Mouse (Mus musculus) embryonic facial prominence, embryonic 11.5 days (tissue): Measurements from ENCODE around the gene Tpx2. TPM values are rescaled to one million over a fixed set of nuclear protein-coding genes. Genes with fewer than 3 reads are reported as not detected.

ENCODE experiments used
- ATAC-seq: fragments of 200-750 bp; cut with Nextera tagmentation; replicated peaks from 2 replicates; pipeline ENCODE4 v1.8.0; 2017; ENCODE audit warnings: low read depth; ENCODE audit not compliant: insufficient number of reproducible peaks, low FRiP score, low TSS enrichment
- DNase-seq: peaks from one replicate; pipeline ENCODE4 v3.0.0-alpha.2; 2015; ENCODE audit warnings: low spot score
- H3K27ac ChIP-seq: fragments of 300-500 bp; sonication (generic); replicated peaks from 2 replicates; pipeline ENCODE4 v1.5.1; 2014; ENCODE audit warnings: mild to moderate bottlenecking, low read depth, low read length, control low read depth
- H3K27me3 ChIP-seq: fragments of 300-500 bp; sonication (generic); 2 replicates; pipeline ENCODE4 v1.6.1; 2014; ENCODE audit warnings: mild to moderate bottlenecking, low read length, moderate library complexity, mixed read lengths; ENCODE audit not compliant: control insufficient read depth, insufficient read depth
- H3K36me3 ChIP-seq: fragments of 300-500 bp; sonication (generic); replicated peaks from 2 replicates; pipeline ENCODE4 v1.6.1; 2014; ENCODE audit warnings: low read depth, mild to moderate bottlenecking, low read length, moderate library complexity, mixed read lengths; ENCODE audit not compliant: control insufficient read depth, insufficient read depth
- H3K4me1 ChIP-seq: fragments of 300-500 bp; sonication (generic); 2 replicates; pipeline ENCODE4 v1.6.1; 2014; ENCODE audit warnings: low read length, mixed read lengths; ENCODE audit not compliant: control insufficient read depth, insufficient read depth
- H3K4me2 ChIP-seq: fragments of 300-500 bp; sonication (generic); 2 replicates; pipeline ENCODE4 v1.6.1; 2014; ENCODE audit warnings: low read depth, mild to moderate bottlenecking, control low read depth, low read length, moderate library complexity
- H3K4me3 ChIP-seq: fragments of 300-500 bp; sonication (generic); 2 replicates; pipeline ENCODE4 v1.5.1; 2014; ENCODE audit warnings: low read depth, low read length, control low read depth
- H3K9ac ChIP-seq: fragments of 300-500 bp; sonication (generic); replicated peaks from 2 replicates; pipeline ENCODE4 v1.6.1; 2014; ENCODE audit warnings: mild to moderate bottlenecking, control low read depth, low read length
- H3K9me3 ChIP-seq: fragments of 300-500 bp; sonication (generic); replicated peaks from 2 replicates; pipeline ENCODE4 v1.6.1; 2016; ENCODE audit warnings: mild to moderate bottlenecking, low read length, inconsistent platforms, mixed read lengths; ENCODE audit not compliant: control insufficient read depth
- WGBS: fragments of 180-500 bp; shearing (Covaris S2); extraction: QIAGEN DNeasy Blood & Tissue Kit; methylation state at CpG from one replicate; pipeline ENCODE4 v1.1.7; 2014; 5-methylcytosine and 5-hydroxymethylcytosine counted together
- polyA plus RNA-seq: library from polyadenylated mRNA; unstranded; fragments of >200 nt; fragmentation: Nextera tagmentation; extraction: Ambion mirVana; gene quantifications from 2 replicates; pipeline ENCODE4 v1.2.1, GENCODE M21; 2014

The Tpx2 gene
- polyA plus RNA-seq, 1 experiment from 2014 or later: 190 TPM

- Histone ChIP-seq H3K4me3 (no peak overlapping the region), H3K4me2 (no peak overlapping the region), H3K9ac (no peak overlapping the region), H3K27me3 (no peaks in the 10 kb centered on the region), H3K9me3 (no peaks in the 10 kb centered on the region), H3K4me1 (peaks cover 8% of the 10 kb centered on the region), H3K27ac (no peak overlapping the region), H3K36me3 (no peaks in the 10 kb centered on the region)
- WGBS: 88% methylated on average over 3 of the region's 3 CpGs
- ATAC-seq (no peak), DNase-seq (no peak)
These were observed 39.6 kb upstream of the Tpx2 start for GRCm38 (mm10) chr2:152808178-152808577.

- Histone ChIP-seq H3K27ac (no peak overlapping the region), H3K9me3 (no peaks in the 10 kb centered on the region), H3K4me3 (no peak overlapping the region), H3K9ac (no peak overlapping the region), H3K4me2 (no peak overlapping the region), H3K36me3 (no peaks in the 10 kb centered on the region), H3K27me3 (no peaks in the 10 kb centered on the region), H3K4me1 (no peaks in the 10 kb centered on the region)
- ATAC-seq (no peak), DNase-seq (no peak)
- WGBS: 83% methylated on average over 5 of the region's 5 CpGs
These were observed 37.4 kb upstream of the Tpx2 start for GRCm38 (mm10) chr2:152810158-152810941.

DNA sequence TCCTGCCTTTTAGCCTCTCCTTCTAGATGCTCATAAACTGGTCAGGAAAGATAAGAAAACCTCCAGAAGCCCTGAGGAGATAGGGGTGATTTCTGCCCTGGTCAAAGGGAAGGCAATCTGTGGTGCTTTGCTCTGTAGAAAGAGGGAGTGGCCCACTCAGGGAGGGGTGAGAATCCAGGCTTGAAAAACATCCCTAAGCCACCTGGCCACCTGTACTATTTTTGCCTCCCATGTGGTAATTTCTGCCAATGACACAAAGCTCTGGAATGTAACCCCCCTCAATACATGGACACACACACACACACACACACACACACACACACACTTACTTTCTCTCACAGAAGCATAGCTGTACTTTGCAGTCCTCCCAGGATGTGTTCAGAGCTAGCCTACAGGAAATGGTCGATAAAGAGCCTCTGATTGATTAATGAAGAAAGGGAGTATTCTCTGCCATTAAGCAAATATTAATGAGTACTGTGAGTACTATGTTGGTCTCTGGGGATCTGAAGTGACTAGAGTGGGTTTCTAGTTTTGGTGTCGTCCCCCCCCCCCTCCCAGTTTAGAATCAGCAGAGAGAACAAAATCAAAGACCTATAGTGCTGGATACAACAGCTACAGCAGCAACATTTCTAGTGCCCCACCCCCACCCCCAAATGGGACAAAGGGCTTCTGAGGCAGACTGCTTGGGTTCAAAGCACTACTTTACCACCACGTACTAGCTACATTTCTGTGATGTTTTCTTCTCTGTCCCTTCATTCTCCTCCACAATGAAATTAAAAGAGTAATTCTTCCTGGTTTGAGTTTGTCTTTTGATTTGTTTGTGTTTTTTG lies 36.2 kb upstream of the Tpx2 start:
- ATAC-seq: no peak
- no peaks in the 10 kb centered on the region for H3K27me3 ChIP-seq
- no peak overlapping the region for H3K4me3 ChIP-seq
- H3K36me3 ChIP-seq: no peaks in the 10 kb centered on the region
- no peaks in the 10 kb centered on the region for H3K9me3 ChIP-seq
- H3K27ac ChIP-seq: no peak overlapping the region
- DNase-seq: no peak
- no peak overlapping the region for H3K4me2 ChIP-seq
- WGBS: 33% methylated on average over 3 of the region's 3 CpGs
- H3K9ac ChIP-seq: no peak overlapping the region
- no peaks in the 10 kb centered on the region for H3K4me1 ChIP-seq

DNA sequence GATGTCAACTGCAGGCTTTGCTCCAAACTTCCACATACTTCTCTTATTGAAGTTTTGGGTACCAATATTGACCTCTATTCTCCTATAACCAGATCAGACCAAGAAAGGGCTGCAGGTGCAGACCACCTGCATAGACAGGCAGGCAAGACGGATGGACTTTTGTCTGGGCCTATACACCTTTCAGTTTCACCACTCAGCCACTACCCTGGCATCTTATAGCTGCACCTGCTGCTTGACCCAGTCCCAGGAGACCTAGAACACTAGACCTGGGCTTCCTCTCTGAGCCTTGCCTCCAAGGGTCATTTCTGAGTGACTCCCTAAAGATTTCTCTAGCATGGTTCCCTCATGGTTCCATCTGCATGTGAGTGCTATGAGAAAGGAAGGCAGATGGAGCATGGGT lies 34.5 kb upstream of the Tpx2 start:
- no peak overlapping the region for H3K9ac ChIP-seq
- no peaks in the 10 kb centered on the region for H3K27me3 ChIP-seq
- H3K4me2 ChIP-seq: no peak overlapping the region
- H3K4me1 ChIP-seq: 0 out of 2 replicates have a peak, but pooled peaks cover 3% of the 10 kb centered on the region
- WGBS: 94% methylated on average over 1 of the region's 1 CpGs
- H3K4me3 ChIP-seq: no peak overlapping the region
- no peaks in the 10 kb centered on the region for H3K9me3 ChIP-seq
- no peaks in the 10 kb centered on the region for H3K36me3 ChIP-seq
- DNase-seq (no peak), ATAC-seq (no peak)
- no peak overlapping the region for H3K27ac ChIP-seq

DNA sequence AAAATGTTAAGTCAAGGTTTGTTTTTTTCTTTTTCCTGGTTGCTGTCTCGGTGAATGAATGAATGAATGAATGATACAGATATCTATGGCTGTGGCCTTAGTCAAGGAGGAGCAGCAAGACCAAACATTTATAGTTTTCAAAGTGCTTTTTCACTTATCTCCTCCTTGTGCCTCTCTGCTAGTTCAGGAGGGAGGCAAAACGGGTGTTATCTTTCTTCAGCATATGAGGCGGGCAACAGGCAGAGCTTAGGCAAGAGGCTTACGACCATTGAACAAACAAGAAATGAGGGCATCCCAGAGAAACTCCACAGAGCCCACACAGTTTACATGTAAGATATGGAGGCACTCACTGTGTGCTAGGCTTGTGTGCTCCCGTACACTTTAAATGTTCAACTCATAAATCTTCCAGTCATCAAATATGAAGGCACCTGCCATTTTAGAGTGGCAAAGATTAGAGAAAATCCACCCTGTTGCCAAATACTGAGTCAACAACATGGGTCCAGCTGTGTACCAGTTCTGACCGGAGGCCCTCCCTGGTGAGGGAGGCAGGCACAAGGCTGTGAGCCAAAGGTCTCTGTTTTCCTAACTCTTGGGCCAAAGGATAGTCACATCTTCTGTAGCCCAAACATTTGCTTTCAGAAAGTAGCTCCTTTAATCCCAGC lies 33.4 kb upstream of the Tpx2 start:
- H3K36me3 ChIP-seq: peaks cover 3% of the 10 kb centered on the region
- no peak overlapping the region for H3K9ac ChIP-seq
- ATAC-seq: no peak
- no peak overlapping the region for H3K4me3 ChIP-seq
- H3K4me2 ChIP-seq: no peak overlapping the region
- H3K27ac ChIP-seq: no peak overlapping the region; the same call in 1 of the 2 replicates
- DNase-seq: no peak
- WGBS: 84% methylated on average over 6 of the region's 6 CpGs
- H3K27me3 ChIP-seq: no peaks in the 10 kb centered on the region
- 0 out of 2 replicates have a peak, but pooled peaks cover 3% of the 10 kb centered on the region for H3K4me1 ChIP-seq
- no peaks in the 10 kb centered on the region for H3K9me3 ChIP-seq

DNA sequence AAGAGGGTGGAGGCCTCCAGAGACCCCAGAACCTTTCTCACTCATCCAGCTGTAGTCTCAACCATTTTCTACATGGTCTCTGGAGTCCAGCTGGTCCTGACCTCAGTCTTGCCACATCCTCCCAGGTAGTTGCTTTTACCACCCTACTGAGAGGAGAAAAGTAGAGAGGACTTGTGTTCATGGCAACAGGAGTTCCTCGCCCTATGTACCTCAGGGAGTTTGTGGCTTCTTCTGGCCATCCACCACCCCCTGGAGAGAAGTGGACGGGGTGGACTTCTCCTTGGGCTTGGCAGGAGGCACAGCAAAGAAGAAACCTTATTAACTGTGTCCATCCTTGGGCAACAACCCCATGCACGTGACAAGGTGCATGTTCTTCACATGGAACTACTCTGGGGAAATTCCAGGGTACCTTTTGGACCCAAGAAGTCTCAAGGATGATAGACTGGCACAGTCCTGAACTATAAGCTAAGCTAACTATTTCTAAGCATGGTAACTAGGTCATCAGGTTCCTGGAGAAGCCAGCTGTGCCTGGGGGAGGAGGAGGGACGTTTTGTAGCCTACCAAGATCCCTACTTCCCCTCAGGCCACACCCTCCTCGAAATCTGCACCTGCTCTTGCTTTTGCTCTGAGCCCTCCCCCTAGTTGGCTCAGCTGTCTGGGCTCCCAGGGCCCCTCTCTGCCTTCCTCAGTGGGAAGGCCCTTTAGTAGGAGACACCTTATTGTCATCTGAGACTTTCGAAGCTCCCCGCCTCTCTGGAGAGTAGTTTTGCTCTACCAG lies 31.7 kb upstream of the Tpx2 start:
- Histone ChIP-seq H3K4me3 (no peak overlapping the region), H3K9me3 (no peaks in the 10 kb centered on the region), H3K4me2 (no peak overlapping the region), H3K4me1 (peaks cover 4% of the 10 kb centered on the region; the same call in 1 of the 2 replicates), H3K27me3 (no peaks in the 10 kb centered on the region), H3K27ac (no peak overlapping the region), H3K36me3 (peaks cover 3% of the 10 kb centered on the region), H3K9ac (no peak overlapping the region)
- no peak; the same call in 1 of the 2 replicates for ATAC-seq
- WGBS: 72% methylated on average over 7 of the region's 7 CpGs
- no peak for DNase-seq

DNA sequence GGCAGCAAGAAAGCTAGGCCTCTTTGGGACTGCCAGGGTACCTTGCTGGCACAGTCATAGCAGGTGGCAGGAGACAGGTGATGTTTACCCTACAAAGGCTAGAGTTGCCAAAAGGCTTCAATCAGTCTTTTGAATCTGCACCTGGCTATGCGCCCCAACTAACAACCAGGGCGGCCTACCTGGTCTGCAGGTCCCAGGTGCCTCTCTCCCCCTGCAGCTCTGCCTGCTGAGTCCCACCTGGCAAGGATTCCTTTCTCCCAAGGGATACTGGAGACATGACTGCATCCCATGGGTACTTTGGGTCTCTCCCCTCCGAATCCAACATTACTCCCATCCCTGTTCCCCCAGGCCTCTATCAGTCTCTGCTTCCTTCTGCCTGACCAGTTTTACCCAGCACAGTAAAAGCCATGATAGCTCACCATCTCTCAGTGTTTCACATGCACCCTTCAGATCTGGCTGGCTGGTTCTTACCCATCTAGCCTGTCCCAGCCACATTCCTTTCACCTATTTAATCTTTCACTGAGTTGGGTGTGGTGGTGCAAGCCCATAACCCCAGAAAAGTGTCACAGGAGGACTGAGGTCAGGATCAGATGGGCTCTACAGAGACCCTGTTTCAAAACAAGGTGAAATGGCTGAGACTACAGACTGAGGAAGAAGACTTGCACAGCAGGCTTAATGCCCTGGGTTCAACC lies 31.0 kb upstream of the Tpx2 start:
- Histone ChIP-seq H3K4me3 (no peak overlapping the region), H3K4me1 (peaks cover 11% of the 10 kb centered on the region), H3K9ac (no peak overlapping the region), H3K9me3 (no peaks in the 10 kb centered on the region), H3K27me3 (no peaks in the 10 kb centered on the region), H3K4me2 (no peak overlapping the region), H3K27ac (no peak overlapping the region), H3K36me3 (peaks cover 3% of the 10 kb centered on the region)
- WGBS: 79% methylated on average over 3 of the region's 3 CpGs
- DNase-seq: no peak
- no peak; the same call in 1 of the 2 replicates for ATAC-seq
